Mouse (Mus musculus) testis, adult 2 months (tissue): ENCODE measurements around the gene Rab11fip5.

Source experiments
- CTCF ChIP-seq: fragments of 200-500 bp; IDR thresholded peaks from 2 replicates; pipeline ENCODE4 v1.5.1; 2012; ENCODE audit warnings: low read depth, mild to moderate bottlenecking, inconsistent platforms, low read length, moderate library complexity; ENCODE audit not compliant: control insufficient read depth, insufficient read depth, insufficient replicate concordance
- POLR2A ChIP-seq: fragments of 200-500 bp; IDR thresholded peaks from 2 replicates; pipeline ENCODE4 v1.6.1; 2012; ENCODE audit warnings: low read depth, mild to moderate bottlenecking, inconsistent platforms, low read length, moderate library complexity; ENCODE audit not compliant: control insufficient read depth

DNA sequence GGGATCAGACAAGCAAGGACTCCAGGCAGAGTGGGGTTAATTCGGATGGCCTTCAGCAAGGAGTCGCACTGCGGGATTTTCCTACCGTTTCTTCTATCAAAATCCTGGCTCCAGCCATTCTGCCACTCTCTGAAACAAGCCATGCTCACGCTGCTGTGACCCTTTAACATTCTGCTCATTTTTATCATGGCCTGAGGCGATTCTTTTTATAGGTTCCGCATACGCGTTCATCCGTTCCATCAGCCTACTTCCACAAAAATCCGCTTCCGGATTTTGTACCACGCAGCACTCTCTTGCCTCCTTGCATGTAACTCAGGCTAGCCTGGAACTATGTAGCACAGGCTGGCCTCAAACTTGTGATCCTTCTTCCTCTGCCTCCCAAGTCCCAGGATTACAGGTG lies 40.7 kb downstream of the Rab11fip5 start:
- TF ChIP-seq CTCF (no peak), POLR2A (no peak)
